ENCODE assay signal across 18 mouse cellular contexts in genomic region chr15:44950952-44951642, GRCm38 (mm10).
DNase-seq lines count a peak whose midpoint lies in the region; ATAC-seq lines count a peak whose summit lies in the region.
"Had no signal": no experiment of that assay in that cellular context is flagged by ENCODE, and none has a peak within 500 bp of the region (broad histone marks: within the 10 kb centered on the region; RNA-seq: fewer than 3 reads in every experiment).

No protein-coding gene starts in this region.

- no peaks in the 10 kb centered on the region for H3K27me3 ChIP-seq in hindbrain, embryonic 12.5 days
- no peaks in the 10 kb centered on the region for H3K27me3 ChIP-seq in hindbrain, embryonic 10.5 days (ENCODE audit: insufficient read depth, poor library complexity, severe bottlenecking)
- no peaks in the 10 kb centered on the region for H3K27me3 ChIP-seq in megakaryocyte, embryonic 14.5 days (replicated peaks)
- H3K27me3 ChIP-seq in neural tube, embryonic 15.5 days (replicated peaks): no peaks in the 10 kb centered on the region
- H3K27me3 ChIP-seq: embryonic facial prominence, embryonic 13.5 days; forebrain, embryonic 13.5 days; heart, embryonic 12.5 days; hindbrain, embryonic 13.5 days had no signal

- no peak overlapping the region for H3K27ac ChIP-seq in hindbrain, embryonic 12.5 days
- H3K27ac ChIP-seq in hindbrain, embryonic 10.5 days: no peak overlapping the region
- H3K27ac ChIP-seq in neural tube, embryonic 15.5 days (replicated peaks): no peak overlapping the region
- H3K27ac ChIP-seq: embryonic facial prominence, embryonic 13.5 days; forebrain, embryonic 13.5 days; hindbrain, embryonic 13.5 days had no signal

- no peaks in the 10 kb centered on the region for H3K36me3 ChIP-seq in hindbrain, embryonic 12.5 days
- H3K36me3 ChIP-seq in hindbrain, embryonic 10.5 days: no peaks in the 10 kb centered on the region
- no peaks in the 10 kb centered on the region for H3K36me3 ChIP-seq in megakaryocyte, embryonic 14.5 days (replicated peaks; ENCODE audit: low read length)
- H3K36me3 ChIP-seq in neural tube, embryonic 15.5 days: no peaks in the 10 kb centered on the region
- H3K36me3 ChIP-seq: embryonic facial prominence, embryonic 13.5 days; heart, embryonic 12.5 days; hindbrain, embryonic 13.5 days had no signal

- 0 out of 2 replicates have a peak, but pooled peaks have one; percentile 13 for ATAC-seq in hindbrain, embryonic 12.5 days (ENCODE audit: low FRiP score)
- no peak for ATAC-seq in megakaryocyte, adult 5-6 weeks (ENCODE audit: poor library complexity, severe bottlenecking)
- ATAC-seq in neural tube, embryonic 15.5 days (ENCODE audit: low FRiP score): peak; percentile 35; the same call in 1 of the 2 replicates
- ATAC-seq: forebrain, embryonic 13.5 days; forebrain, postnatal 0 days had no signal

- H3K4me3 ChIP-seq in hindbrain, embryonic 12.5 days: no peak overlapping the region
- no peak overlapping the region for H3K4me3 ChIP-seq in hindbrain, embryonic 10.5 days
- peak overlapping the region; percentile 17 for H3K4me3 ChIP-seq in megakaryocyte, embryonic 14.5 days (replicated peaks)
- no peak overlapping the region for H3K4me3 ChIP-seq in neural tube, embryonic 15.5 days (replicated peaks)
- H3K4me3 ChIP-seq: embryonic facial prominence, embryonic 13.5 days; forebrain, embryonic 13.5 days; heart, embryonic 12.5 days; hindbrain, embryonic 13.5 days had no signal

- no peak overlapping the region for H3K9ac ChIP-seq in hindbrain, embryonic 12.5 days
- H3K9ac ChIP-seq in neural tube, embryonic 15.5 days (replicated peaks): no peak overlapping the region
- H3K9ac ChIP-seq: embryonic facial prominence, embryonic 13.5 days; forebrain, embryonic 13.5 days; forebrain, postnatal 0 days; heart, embryonic 12.5 days; hindbrain, embryonic 13.5 days had no signal

- H3K4me2 ChIP-seq in hindbrain, embryonic 12.5 days (replicated peaks): no peak overlapping the region
- no peak overlapping the region for H3K4me2 ChIP-seq in neural tube, embryonic 15.5 days
- H3K4me2 ChIP-seq: embryonic facial prominence, embryonic 13.5 days; forebrain, embryonic 13.5 days; heart, embryonic 12.5 days; hindbrain, embryonic 13.5 days had no signal

- no peaks in the 10 kb centered on the region for H3K4me1 ChIP-seq in hindbrain, embryonic 12.5 days
- no peaks in the 10 kb centered on the region for H3K4me1 ChIP-seq in hindbrain, embryonic 10.5 days (replicated peaks)
- H3K4me1 ChIP-seq in megakaryocyte, embryonic 14.5 days: no peaks in the 10 kb centered on the region
- no peaks in the 10 kb centered on the region for H3K4me1 ChIP-seq in neural tube, embryonic 15.5 days
- H3K4me1 ChIP-seq: embryonic facial prominence, embryonic 13.5 days; forebrain, embryonic 13.5 days; heart, embryonic 12.5 days; hindbrain, embryonic 13.5 days had no signal

- H3K9me3 ChIP-seq in hindbrain, embryonic 12.5 days (replicated peaks): no peaks in the 10 kb centered on the region
- no peaks in the 10 kb centered on the region; the same call in 1 of the 2 replicates for H3K9me3 ChIP-seq in hindbrain, embryonic 10.5 days
- H3K9me3 ChIP-seq in megakaryocyte, embryonic 14.5 days: peaks cover 28% of the 10 kb centered on the region
- no peaks in the 10 kb centered on the region for H3K9me3 ChIP-seq in neural tube, embryonic 15.5 days (replicated peaks)
- H3K9me3 ChIP-seq: embryonic facial prominence, embryonic 13.5 days; forebrain, embryonic 13.5 days; hindbrain, embryonic 13.5 days had no signal

- WGBS in hindbrain, embryonic 12.5 days: 88% methylated on average over 7 of the region's 7 CpGs
- 90% methylated on average over 7 of the region's 7 CpGs for WGBS in hindbrain, embryonic 10.5 days
- WGBS in neural tube, embryonic 15.5 days: 94% methylated on average over 7 of the region's 7 CpGs

- DNase-seq in hindbrain, embryonic 10.5 days (ENCODE audit: low spot score): no peak
- DNase-seq in neural tube, embryonic 10.5 days (ENCODE audit: extremely low spot score, low spot score): no peak
- DNase-seq: adrenal gland, adult 8-10 months; adrenal gland, postnatal 36 days; cerebellum, adult 11 months; cerebellum, adult 9-10 months; cerebellum, postnatal 25 days; forebrain, postnatal 0 days; gastrocnemius, postnatal 14 days; heart, postnatal 36 days had no signal
